Mouse (Mus musculus): ENCODE measurements around the gene Mapk8. TPM values are rescaled to one million over a fixed set of nuclear protein-coding genes. Genes with fewer than 3 reads are reported as not detected.

Mapk8 gene
- total and polyA plus RNA-seq, 3 experiments: 27.5 to 47.5 TPM; not detected in 1

DNA sequence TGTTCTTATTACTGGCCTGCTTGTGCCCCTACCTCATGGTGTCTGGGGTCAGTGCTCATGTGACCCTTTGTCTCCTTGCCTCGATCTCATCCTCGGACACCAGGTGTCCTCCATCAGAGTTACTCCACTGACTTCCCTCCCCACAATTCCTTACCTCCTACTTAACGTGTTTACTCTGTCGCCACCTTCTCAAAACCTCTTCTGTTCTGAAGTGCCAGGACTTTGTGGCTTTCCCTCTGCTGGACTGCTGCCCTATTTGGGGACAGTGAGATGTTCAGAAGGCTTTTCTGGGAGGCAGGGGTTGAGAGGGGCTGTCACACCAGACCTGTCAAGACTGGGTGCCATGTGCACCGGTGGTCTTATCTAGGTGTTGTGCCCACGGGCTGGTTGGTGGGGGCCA is 94.1 kb downstream of the Mapk8 start:
- H3K4me3 ChIP-seq (ENCODE audit: control insufficient read depth in 1 of 2, insufficient read depth in 1 of 2, low read depth in 2 of 2, low read length in 2 of 2): no peak overlapping the region
- H3K36me3 ChIP-seq (ENCODE audit: control insufficient read depth in 1 of 2, insufficient read depth in 2 of 2, low read length in 2 of 2): no peaks in the 10 kb centered on the region
- no peaks in the 10 kb centered on the region for H3K79me2 ChIP-seq (ENCODE audit: control insufficient read depth, insufficient read depth, low read length, poor library complexity)
- TF ChIP-seq TBP (IDR thresholded peaks at IDR 0.05; ENCODE audit: low read depth, low read length) (no peak), CTCF (IDR thresholded peaks at IDR 0.05 in 2 of 3, conservative IDR thresholded peaks at IDR 0.05 in 1 of 3; ENCODE audit: control insufficient read depth in 1 of 3, insufficient read depth in 1 of 3, low read depth in 2 of 3, low read length in 3 of 3, poor library complexity in 1 of 3, severe bottlenecking in 1 of 3) (no peak), ETS1 (IDR thresholded peaks at IDR 0.05; ENCODE audit: low read depth, low read length) (no peak), ELF1 (IDR thresholded peaks at IDR 0.05; ENCODE audit: low read depth, low read length) (no peak), POLR2AphosphoS2 (IDR thresholded peaks at IDR 0.05; ENCODE audit: low read length) (no peak), RCOR1 (IDR thresholded peaks at IDR 0.05; ENCODE audit: low read depth, low read length) (no peak), CHD2 (IDR thresholded peaks at IDR 0.05; ENCODE audit: low read length) (no peak), E2F4 (IDR thresholded peaks at IDR 0.05; ENCODE audit: borderline replicate concordance, low read depth, low read length) (no peak), MYB (IDR thresholded peaks at IDR 0.05; ENCODE audit: low read depth, low read length) (no peak), NRF1 (IDR thresholded peaks at IDR 0.05; ENCODE audit: insufficient read depth, low read depth, low read length, poor library complexity, severe bottlenecking) (no peak), EP300 (IDR thresholded peaks at IDR 0.05; ENCODE audit: low read depth in 1 of 2, low read length in 2 of 2) (no peak), BHLHE40 (IDR thresholded peaks at IDR 0.05; ENCODE audit: borderline replicate concordance, low read depth, low read length) (no peak), MXI1 (IDR thresholded peaks at IDR 0.05; ENCODE audit: low read depth, low read length) (no peak), POLR2AphosphoS5 (IDR thresholded peaks at IDR 0.05; ENCODE audit: borderline replicate concordance, low read depth, low read length) (no peak)
- H3K9ac ChIP-seq (ENCODE audit: control insufficient read depth, low read depth, low read length, poor library complexity, severe bottlenecking): no peak overlapping the region
- no peaks in the 10 kb centered on the region for H3K4me1 ChIP-seq (ENCODE audit: control insufficient read depth in 1 of 2, insufficient read depth in 2 of 2, low read length in 2 of 2)
- H3K9me3 ChIP-seq (replicated peaks; ENCODE audit: insufficient read depth, low read length): no peaks in the 10 kb centered on the region
- no peak overlapping the region for H3K27ac ChIP-seq (ENCODE audit: control insufficient read depth, low read depth, low read length)
- no peaks in the 10 kb centered on the region for H3K27me3 ChIP-seq (ENCODE audit: control insufficient read depth in 1 of 2, insufficient read depth in 2 of 2, low read length in 2 of 2)
- no peak for DNase-seq (ENCODE audit: low read depth, low spot score)

GRCm38 (mm10) chr14:33351984-33352722 is 94.8 kb downstream of the Mapk8 start:
- TF ChIP-seq E2F4 (IDR thresholded peaks at IDR 0.05; ENCODE audit: borderline replicate concordance, low read depth, low read length) (no peak), MAZ (IDR thresholded peaks at IDR 0.05; ENCODE audit: low read depth, low read length) (no peak), JUND (IDR thresholded peaks at IDR 0.05; ENCODE audit: low read depth, low read length) (no peak), TCF12 (IDR thresholded peaks at IDR 0.05; ENCODE audit: low read depth, low read length) (no peak), EP300 (IDR thresholded peaks at IDR 0.05; ENCODE audit: low read depth in 1 of 2, low read length in 2 of 2) (no peak), TBP (IDR thresholded peaks at IDR 0.05; ENCODE audit: low read depth, low read length) (no peak), NRF1 (IDR thresholded peaks at IDR 0.05; ENCODE audit: insufficient read depth, low read depth, low read length, poor library complexity, severe bottlenecking) (no peak)
- H3K36me3 ChIP-seq (ENCODE audit: control insufficient read depth in 1 of 2, insufficient read depth in 2 of 2, low read length in 2 of 2): no peaks in the 10 kb centered on the region

More at GRCm38 (mm10) chr14:33351984-33352722, 94.8 kb downstream of the Mapk8 start:
- H3K9ac ChIP-seq (ENCODE audit: control insufficient read depth, low read depth, low read length, poor library complexity, severe bottlenecking): no peak overlapping the region
- no peaks in the 10 kb centered on the region for H3K9me3 ChIP-seq (replicated peaks; ENCODE audit: insufficient read depth, low read length)
- no peaks in the 10 kb centered on the region for H3K27me3 ChIP-seq (ENCODE audit: control insufficient read depth in 1 of 2, insufficient read depth in 2 of 2, low read length in 2 of 2)
- H3K4me3 ChIP-seq (ENCODE audit: control insufficient read depth in 1 of 2, insufficient read depth in 1 of 2, low read depth in 2 of 2, low read length in 2 of 2): no peak overlapping the region
- no peaks in the 10 kb centered on the region for H3K79me2 ChIP-seq (ENCODE audit: control insufficient read depth, insufficient read depth, low read length, poor library complexity)
- DNase-seq (ENCODE audit: low read depth, low spot score): peak; percentile 16
- H3K4me1 ChIP-seq (ENCODE audit: control insufficient read depth in 1 of 2, insufficient read depth in 2 of 2, low read length in 2 of 2): no peaks in the 10 kb centered on the region
- no peak overlapping the region for H3K27ac ChIP-seq (ENCODE audit: control insufficient read depth, low read depth, low read length)
